Mouse (Mus musculus) heart, postnatal 10 days (tissue): ENCODE measurements at regions not wholly inside any gene's neighbourhood (a gene's known extent, or its start where the extent isn't known, plus 50 kb on each side); places are given as distances from the start of the nearest gene placed in this dataset.

Experiments
- DNase-seq, 2 experiments: peaks; one replicate each; pipeline ENCODE4 v3.0.0; 2021
- intact Hi-C: fragments of 180-260 bp; cut with DNase I; formaldehyde crosslinking; loops from one replicate; pipeline ENCODE4 v1.15.1; 2025

DNA sequence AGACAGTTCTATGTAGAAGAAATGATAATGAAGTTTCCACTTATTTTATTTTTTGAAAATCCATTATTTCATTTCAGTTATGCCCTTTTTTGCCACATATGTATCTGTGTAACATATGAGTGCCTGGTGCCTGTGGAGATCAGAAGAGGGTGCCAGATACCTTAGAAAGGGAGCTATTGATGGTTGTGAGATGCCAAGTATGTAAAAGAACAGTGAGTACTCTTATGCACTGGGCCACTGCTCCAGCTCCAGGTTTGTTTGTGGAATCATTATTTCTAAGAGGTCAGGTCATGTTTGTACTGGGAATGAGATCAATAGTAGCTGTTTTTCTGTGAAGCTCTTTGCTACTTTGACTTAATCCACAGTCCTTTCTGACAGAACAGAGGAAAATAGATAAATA, 68.1 kb downstream of the Cenpw start:
- no peak for DNase-seq
- intact Hi-C loops: no loop called here

DNA sequence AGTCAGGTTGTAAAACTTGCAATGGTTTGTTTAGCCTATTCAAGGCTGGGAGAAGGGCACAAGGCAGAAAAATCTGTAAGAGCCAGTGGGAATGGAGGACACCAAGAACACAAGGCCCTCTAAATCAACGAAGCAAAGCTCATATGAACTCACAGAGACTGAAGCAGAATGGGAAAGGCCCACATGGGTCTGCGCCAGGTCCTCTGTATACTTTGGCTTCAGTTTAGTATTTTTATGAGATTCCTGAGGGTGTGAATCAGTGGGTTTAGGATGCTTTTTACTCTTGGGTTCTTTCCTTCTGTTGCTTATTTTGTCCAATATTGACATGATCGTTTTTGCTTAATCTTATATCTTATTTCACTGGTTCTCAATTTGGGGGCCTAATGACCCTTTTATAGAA, 90.0 kb downstream of the Cenpw start:
- DNase-seq: peak; percentile 31 to 35
- intact Hi-C loops: no loop called here

- DNase-seq: no peak
- intact Hi-C loops: no loop called here
These were observed 97.9 kb downstream of the Cenpw start for GRCm38 (mm10) chr10:30102443-30102842.

DNA sequence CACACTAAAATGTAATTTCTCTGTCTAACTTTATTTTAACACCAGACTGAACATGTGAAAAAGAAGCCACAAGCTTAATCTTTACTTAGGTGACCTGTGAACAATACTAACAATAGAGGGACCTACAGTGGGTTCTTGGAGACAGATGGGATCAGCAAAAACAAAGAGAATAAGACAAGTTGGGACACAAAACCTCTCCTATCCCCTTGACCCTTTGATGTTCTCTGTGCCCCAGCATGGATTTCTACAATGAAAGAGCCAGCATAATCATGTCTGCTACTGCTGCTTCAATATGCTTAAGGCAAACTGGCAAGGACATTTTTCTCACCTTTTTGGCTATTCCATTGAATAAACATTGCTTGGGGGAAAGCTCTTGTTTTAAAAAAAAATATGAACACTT, 105.8 kb downstream of the Cenpw start:
- DNase-seq: no peak
- intact Hi-C loops: no loop called here

DNA sequence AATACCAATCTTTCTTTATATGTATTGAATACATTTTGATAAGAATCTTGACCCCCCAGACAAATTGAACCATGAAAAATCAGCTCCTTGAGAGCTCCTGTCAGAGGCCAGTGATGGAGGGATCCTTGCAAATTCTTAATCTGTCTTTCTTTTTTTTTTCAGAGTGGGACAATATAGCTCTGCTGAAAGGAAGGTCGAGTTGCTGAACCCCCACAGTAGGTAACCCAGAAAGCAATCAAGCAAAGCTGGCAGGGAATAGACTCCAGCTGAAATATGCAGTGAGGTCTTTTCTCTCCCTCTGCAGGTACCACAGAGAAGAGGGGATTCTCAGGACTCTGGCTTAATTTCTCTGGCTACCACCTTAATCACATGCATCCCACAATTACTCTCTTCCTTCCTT, 108.8 kb downstream of the Cenpw start:
- DNase-seq: no peak
- intact Hi-C loops: no loop called here

GRCm38 (mm10) chr10:30089406-30089805, 111.0 kb downstream of the Cenpw start:
- peak; percentile 19 to 31 for DNase-seq
- intact Hi-C loops: no loop called here

GRCm38 (mm10) chr10:30085059-30085458, 115.3 kb downstream of the Cenpw start:
- DNase-seq: no peak
- intact Hi-C loops: no loop called here

GRCm38 (mm10) chr10:30066692-30067091, 133.7 kb downstream of the Cenpw start:
- intact Hi-C loops: no loop called here
- DNase-seq: no peak

GRCm38 (mm10) chr10:30030621-30031020, 169.7 kb downstream of the Cenpw start:
- intact Hi-C loops: no loop called here
- DNase-seq: no peak

DNA sequence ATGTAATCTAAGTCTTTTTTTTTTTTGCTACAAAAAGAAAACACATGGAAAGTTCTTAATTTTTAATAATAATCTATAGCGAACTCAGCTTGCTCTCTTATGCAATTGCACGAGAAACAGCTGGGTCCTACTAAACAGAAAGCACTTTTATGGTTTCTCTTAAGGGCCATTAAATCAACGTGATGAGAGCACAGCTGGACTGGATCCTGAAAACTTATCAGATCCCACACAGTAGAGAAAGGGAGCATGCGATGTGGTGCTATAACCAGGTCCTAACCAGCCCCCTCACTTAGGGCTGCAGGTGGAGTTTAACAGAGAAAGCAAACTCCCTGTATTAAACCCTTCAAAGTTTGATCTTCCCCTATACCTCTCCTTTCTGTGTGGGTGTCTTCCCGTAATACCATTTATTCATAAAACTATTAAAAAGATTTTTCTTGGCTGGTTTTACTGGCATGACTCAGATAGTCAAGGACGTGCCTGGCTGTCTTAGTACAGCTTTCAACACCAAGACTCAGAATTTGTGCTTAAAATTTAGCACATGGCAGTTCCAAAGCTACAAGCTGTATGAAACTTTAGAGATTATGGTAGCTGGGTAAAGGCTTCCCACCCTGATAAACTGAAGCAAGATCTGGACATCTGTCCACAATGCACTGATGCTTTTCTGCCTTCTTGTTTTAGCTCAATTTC, 197.3 kb downstream of the Cenpw start:
- peak; percentile 14 to 22 for DNase-seq
- intact Hi-C loops: no loop called here

DNA sequence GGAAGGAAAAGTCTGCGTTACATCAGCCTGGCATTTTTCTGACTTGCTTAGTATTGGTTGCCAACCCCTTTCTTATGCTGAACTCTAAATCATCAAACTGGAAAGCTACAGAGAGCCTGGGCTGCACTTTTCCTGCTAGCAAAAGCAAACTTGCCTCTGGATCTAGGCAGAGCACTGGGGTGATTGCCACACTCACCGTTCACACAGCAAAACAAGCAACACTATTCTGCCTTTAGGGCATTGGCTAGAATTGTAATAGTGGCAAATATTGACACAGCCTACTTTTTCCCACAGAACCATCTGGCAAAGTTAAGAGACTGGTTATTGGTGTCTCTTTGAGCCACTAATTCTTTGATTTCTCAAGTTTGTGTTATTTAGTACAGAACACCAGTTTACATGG, 199.5 kb downstream of the Cenpw start:
- no peak for DNase-seq
- intact Hi-C loops: no loop called here

- intact Hi-C loops: no loop called here
- DNase-seq: no peak
These were observed 218.8 kb downstream of the Cenpw start for GRCm38 (mm10) chr10:29981539-29981938.
